Mouse (Mus musculus): Measurements from ENCODE around the gene Ccdc59.

DNA sequence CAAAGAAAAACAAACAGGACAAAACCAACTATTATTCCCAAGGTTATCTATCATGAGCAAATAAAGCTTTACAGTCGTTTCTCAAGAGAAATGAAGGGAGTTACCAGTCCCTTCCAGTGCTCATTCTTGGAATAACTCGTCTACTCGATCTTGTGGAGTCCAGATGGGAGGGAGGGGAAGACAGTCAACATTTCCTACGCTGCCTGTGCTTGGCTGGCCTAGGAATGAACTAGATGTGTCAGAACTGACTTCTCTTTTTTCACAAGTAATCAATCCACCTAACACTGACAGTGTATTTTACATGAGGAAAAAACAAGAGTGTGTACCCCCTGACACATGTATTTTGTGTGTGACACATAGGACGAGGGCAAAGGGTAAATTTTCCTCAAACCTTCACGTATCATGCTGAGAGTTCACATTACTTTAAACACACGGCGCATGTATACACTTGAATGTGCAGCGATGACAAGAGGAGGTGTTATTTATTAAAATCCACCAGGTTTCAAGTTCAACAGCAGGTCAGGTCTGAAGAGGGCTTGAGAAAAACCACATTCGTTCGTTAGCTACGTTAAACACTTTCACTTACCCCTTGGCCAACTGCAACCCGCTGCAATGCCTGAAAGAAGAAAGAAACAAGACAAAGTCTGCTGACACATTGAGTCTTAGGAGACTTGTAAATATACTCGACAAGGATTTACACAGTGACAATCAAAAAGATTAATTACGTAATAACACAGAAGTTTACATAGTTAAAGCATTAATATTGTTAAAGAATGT, 46.9 kb upstream of the Ccdc59 start:
- TF ChIP-seq POLR2A (IDR thresholded peaks at IDR 0.05; ENCODE audit: low read depth, low read length) (no peak), CTCF (IDR thresholded peaks at IDR 0.05; ENCODE audit: borderline replicate concordance, insufficient read depth, low read length) (no peak)

Data from embryonic fibroblast, embryonic 13.5 days (primary cell).